Comparison of ENCODE assay signal across 9 mouse cellular contexts in genomic region chr17:84008682-84009052, GRCm38 (mm10).
DNase-seq lines count a peak whose midpoint lies in the region; ATAC-seq and TF ChIP-seq lines count a peak whose summit lies in the region.
"Had no signal": no experiment of that assay in that cellular context is flagged by ENCODE, and none has a peak within 500 bp of the region (broad histone marks: within the 10 kb centered on the region; RNA-seq: fewer than 3 reads in every experiment).

No protein-coding gene starts in this region.

- DNase-seq in heart, postnatal 0 days (ENCODE audit: low spot score) = no peak
- DNase-seq in heart, postnatal 25 days (ENCODE audit: low spot score) = no peak
- DNase-seq in ES-CJ7 (ENCODE audit: low read depth, low spot score) = peak; percentile 69
- DNase-seq in limb, embryonic 14.5 days (ENCODE audit: low spot score) = no peak
- DNase-seq in testis, postnatal 10 days (ENCODE audit: low spot score) = no peak
- DNase-seq in adrenal gland, postnatal 14 days = no peak
- DNase-seq in liver = no peak

- no peak for TF ChIP-seq EP300 in heart, postnatal 0 days (IDR thresholded peaks at IDR 0.05; ENCODE audit: low read depth)

- peak overlapping the region; percentile 15; the same call in 1 of the 2 replicates for H3K27ac ChIP-seq in heart, postnatal 0 days (ENCODE audit: low read depth)
- H3K27ac ChIP-seq in embryonic facial prominence, embryonic 15.5 days (replicated peaks) = peak overlapping the region; percentile 58; the same call in 1 of the 2 replicates
- H3K27ac ChIP-seq in limb, embryonic 14.5 days (replicated peaks; ENCODE audit: low read depth, low read length) = peak overlapping the region; percentile 63; the same call in 1 of the 2 replicates
- H3K27ac ChIP-seq: macrophage had no signal

- no peaks in the 10 kb centered on the region for H3K4me1 ChIP-seq in heart, postnatal 0 days (ENCODE audit: control insufficient read depth, insufficient read depth)
- peaks cover 30% of the 10 kb centered on the region for H3K4me1 ChIP-seq in embryonic facial prominence, embryonic 15.5 days
- H3K4me1 ChIP-seq in limb, embryonic 14.5 days (ENCODE audit: control insufficient read depth, insufficient read depth, low read length) = peaks cover 32% of the 10 kb centered on the region

- no peak overlapping the region for H3K4me3 ChIP-seq in heart, postnatal 0 days (ENCODE audit: low read depth, low read length)
- no peak overlapping the region for H3K4me3 ChIP-seq in embryonic facial prominence, embryonic 15.5 days (replicated peaks)
- no peak overlapping the region for H3K4me3 ChIP-seq in limb, embryonic 14.5 days (replicated peaks; ENCODE audit: low read length)

- ATAC-seq in heart, postnatal 0 days (ENCODE audit: insufficient read depth, low read depth) = no peak
- no peak for ATAC-seq in embryonic facial prominence, embryonic 15.5 days (ENCODE audit: insufficient number of reproducible peaks, low FRiP score, low TSS enrichment, low read depth)
- ATAC-seq in limb, embryonic 14.5 days (ENCODE audit: low FRiP score, low read depth) = no peak

- no peak overlapping the region for H3K4me2 ChIP-seq in heart, postnatal 0 days (ENCODE audit: low read depth, low read length)
- no peak overlapping the region for H3K4me2 ChIP-seq in embryonic facial prominence, embryonic 15.5 days (replicated peaks)
- no peak overlapping the region for H3K4me2 ChIP-seq in limb, embryonic 14.5 days (replicated peaks; ENCODE audit: low read depth, low read length, severe bottlenecking)

- no peak for TF ChIP-seq CTCF in heart, postnatal 0 days (IDR thresholded peaks at IDR 0.05; ENCODE audit: low read depth)

- intact Hi-C loops in heart, postnatal 25 days (cut with DNase I) = no loop called here

- H3K27me3 ChIP-seq in heart, postnatal 0 days (ENCODE audit: control insufficient read depth, insufficient read depth, low read length) = no peaks in the 10 kb centered on the region
- no peaks in the 10 kb centered on the region for H3K27me3 ChIP-seq in embryonic facial prominence, embryonic 15.5 days
- no peaks in the 10 kb centered on the region for H3K27me3 ChIP-seq in limb, embryonic 14.5 days (ENCODE audit: control insufficient read depth, insufficient read depth, low read length)

- no peaks in the 10 kb centered on the region for H3K9me3 ChIP-seq in heart, postnatal 0 days (replicated peaks; ENCODE audit: control insufficient read depth, low read length)
- H3K9me3 ChIP-seq in embryonic facial prominence, embryonic 15.5 days (replicated peaks) = no peaks in the 10 kb centered on the region
- H3K9me3 ChIP-seq in limb, embryonic 14.5 days (ENCODE audit: control insufficient read depth, low read length) = no peaks in the 10 kb centered on the region

- H3K9ac ChIP-seq in heart, postnatal 0 days (replicated peaks; ENCODE audit: low read depth, low read length) = no peak overlapping the region
- no peak overlapping the region for H3K9ac ChIP-seq in embryonic facial prominence, embryonic 15.5 days
- no peak overlapping the region for H3K9ac ChIP-seq in limb, embryonic 14.5 days (ENCODE audit: low read depth, low read length, severe bottlenecking)

- WGBS in heart, postnatal 0 days = 65% methylated on average over 7 of the region's 7 CpGs
- 48% methylated on average over 7 of the region's 7 CpGs for WGBS in embryonic facial prominence, embryonic 15.5 days
- WGBS in limb, embryonic 14.5 days = 52% methylated on average over 7 of the region's 7 CpGs

- no peak for TF ChIP-seq POLR2A in limb, embryonic 14.5 days (IDR thresholded peaks at IDR 0.05; ENCODE audit: borderline replicate concordance, extremely low read depth, insufficient read depth, insufficient read length)

- H3K36me3 ChIP-seq in heart, postnatal 0 days (replicated peaks; ENCODE audit: control insufficient read depth, insufficient read depth, low read length) = no peaks in the 10 kb centered on the region
- no peaks in the 10 kb centered on the region for H3K36me3 ChIP-seq in embryonic facial prominence, embryonic 15.5 days
- no peaks in the 10 kb centered on the region for H3K36me3 ChIP-seq in limb, embryonic 14.5 days (ENCODE audit: control insufficient read depth, insufficient read depth, low read length)
